Mouse (Mus musculus): ENCODE results near the gene Ankrd37. TPM values are rescaled to one million over a fixed set of nuclear protein-coding genes. Genes with fewer than 3 reads are reported as not detected.

Ankrd37 gene
- 7.4 TPM for polyA plus RNA-seq (2014; fragmentation: Illumina TruSeq; extraction: RNeasy Lipid Tissue Mini Kit (QIAGEN cat#74804); ENCODE audit: low read depth, low replicate concordance)

DNA sequence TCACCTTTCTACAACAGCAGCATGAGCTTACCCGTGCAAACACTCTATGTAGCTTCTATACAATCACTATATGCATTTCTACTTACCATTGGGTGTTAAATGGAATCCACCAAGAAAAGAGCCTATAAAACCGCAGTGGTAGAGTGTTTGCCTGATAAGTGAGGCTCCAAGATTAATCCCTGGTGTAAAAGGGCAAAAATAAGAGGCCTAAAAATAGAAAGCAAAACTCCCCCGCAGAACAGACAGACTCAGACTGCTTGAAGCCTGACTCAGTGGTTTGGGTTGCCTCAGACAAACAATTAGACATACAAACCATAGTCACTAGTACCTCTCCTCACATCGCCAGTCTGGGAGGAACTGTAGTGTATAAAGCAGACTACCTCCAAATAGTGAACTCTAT, at the start of gene Ankrd37:
TSS of gene Ankrd37 (minus strand) at position 112 of the 400 bp plus-strand sequence.

DNA sequence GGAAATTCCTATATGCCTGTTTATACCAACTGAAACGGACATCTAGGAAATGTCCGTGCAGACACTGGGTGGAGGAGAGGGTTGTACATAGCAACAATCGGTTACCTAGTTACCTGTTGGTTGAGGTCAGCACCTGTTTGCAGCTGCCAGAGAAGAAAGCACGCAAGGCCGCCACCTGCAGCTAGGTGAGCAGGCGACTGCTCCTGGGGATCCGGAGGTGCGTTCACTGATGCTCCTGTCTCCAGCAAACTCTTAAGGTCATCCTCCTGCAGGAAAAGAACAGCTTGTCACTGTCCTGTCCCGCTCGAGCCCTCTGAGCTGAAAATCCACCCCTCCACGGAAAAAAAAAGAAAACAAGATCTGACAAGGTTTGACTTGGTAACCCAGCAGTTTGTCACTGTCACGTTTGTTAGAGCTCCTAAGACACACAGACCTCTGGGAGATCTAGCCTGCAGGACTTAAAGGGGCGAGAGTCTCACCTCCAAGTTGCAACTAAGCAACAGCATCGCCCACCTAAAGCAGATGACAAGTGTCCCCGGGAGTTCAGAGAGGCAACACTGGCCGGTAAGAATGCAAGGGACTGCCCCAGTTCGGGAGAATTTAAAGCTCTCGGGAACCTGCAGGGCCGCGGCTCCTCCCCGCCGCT, 6.2 kb downstream of the Ankrd37 start, which contains the start of gene Lrp2bp:
TSS of gene Lrp2bp (plus strand) at position 166 of the 646 bp plus-strand sequence.

DNA sequence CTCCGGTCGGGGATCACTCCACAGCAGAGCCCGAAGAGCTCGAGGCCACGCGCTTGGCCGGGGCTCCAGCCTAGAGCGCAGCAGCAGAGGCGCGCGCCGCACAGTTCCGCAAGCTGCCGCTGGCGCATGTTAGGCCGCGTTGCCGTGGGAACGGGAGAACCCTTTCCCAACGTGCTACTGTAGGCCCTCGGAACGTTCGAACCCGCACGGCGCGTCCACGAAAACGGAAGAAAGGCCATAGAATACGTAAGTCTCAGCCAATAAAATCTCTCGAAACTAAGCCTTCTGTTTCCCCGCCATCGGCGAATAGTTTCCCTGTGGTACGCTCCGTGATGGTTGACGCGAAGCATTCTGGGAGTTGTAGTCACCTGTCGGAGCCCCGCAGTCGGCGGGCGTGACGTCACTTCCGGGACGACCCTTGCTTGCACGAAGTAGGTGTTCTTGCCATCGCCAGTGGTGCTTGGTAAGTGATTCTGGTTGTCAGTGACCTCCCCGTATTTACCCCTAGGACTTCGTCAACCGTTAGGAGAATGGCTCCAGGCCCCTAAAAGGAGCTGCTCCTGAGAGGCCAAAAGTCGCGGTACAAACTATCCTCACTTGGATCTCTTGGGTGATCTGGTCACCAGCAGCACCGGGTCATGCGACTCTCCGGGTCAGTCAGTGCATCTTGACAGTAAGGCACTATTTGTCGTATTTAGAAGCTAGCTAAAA, 30.2 kb downstream of the Ankrd37 start, which contains the start of the genes 1700029J07Rik and Ufsp2:
TSS of gene 1700029J07Rik (minus strand) at position 127 of the 711 bp plus-strand sequence.
TSS of gene Ufsp2 (plus strand) at position 403 of the 711 bp plus-strand sequence.

Other genes with a start within 250 kb of the Ankrd37 start
- gene Pdlim3, start 120.2 kb downstream of the Ankrd37 start, polyA plus RNA-seq (2014; fragmentation: Illumina TruSeq; extraction: RNeasy Lipid Tissue Mini Kit (QIAGEN cat#74804); ENCODE audit: low read depth, low replicate concordance) = 18.6 TPM
- 1.7 TPM for gene Ccdc110, start 71.1 kb downstream of the Ankrd37 start, polyA plus RNA-seq (2014; fragmentation: Illumina TruSeq; extraction: RNeasy Lipid Tissue Mini Kit (QIAGEN cat#74804); ENCODE audit: low read depth, low replicate concordance)
- gene 1700029J07Rik, start 30.5 kb downstream of the Ankrd37 start, polyA plus RNA-seq (2014; fragmentation: Illumina TruSeq; extraction: RNeasy Lipid Tissue Mini Kit (QIAGEN cat#74804); ENCODE audit: low read depth, low replicate concordance) = 14.0 TPM
- gene Ufsp2, start 30.2 kb downstream of the Ankrd37 start, polyA plus RNA-seq (2014; fragmentation: Illumina TruSeq; extraction: RNeasy Lipid Tissue Mini Kit (QIAGEN cat#74804); ENCODE audit: low read depth, low replicate concordance) = 49.2 TPM
- 1.4 TPM for gene Lrp2bp, start 6.4 kb downstream of the Ankrd37 start, polyA plus RNA-seq (2014; fragmentation: Illumina TruSeq; extraction: RNeasy Lipid Tissue Mini Kit (QIAGEN cat#74804); ENCODE audit: low read depth, low replicate concordance)
- gene Cfap97, start 146.1 kb upstream of the Ankrd37 start, polyA plus RNA-seq (2014; fragmentation: Illumina TruSeq; extraction: RNeasy Lipid Tissue Mini Kit (QIAGEN cat#74804); ENCODE audit: low read depth, low replicate concordance) = 16.5 TPM
- gene Snx25, start 146.5 kb upstream of the Ankrd37 start, polyA plus RNA-seq (2014; fragmentation: Illumina TruSeq; extraction: RNeasy Lipid Tissue Mini Kit (QIAGEN cat#74804); ENCODE audit: low read depth, low replicate concordance) = 13.6 TPM
- gene Slc25a4, start 205.6 kb upstream of the Ankrd37 start, polyA plus RNA-seq (2014; fragmentation: Illumina TruSeq; extraction: RNeasy Lipid Tissue Mini Kit (QIAGEN cat#74804); ENCODE audit: low read depth, low replicate concordance) = 177 TPM